Mouse (Mus musculus) G1E (cell line): ENCODE results near the gene Tex14.

ENCODE experiments used
- CTCF ChIP-seq: IDR thresholded peaks from 2 replicates; pipeline ENCODE4 v1.5.1; 2012; ENCODE audit warnings: low read depth, low read length, inconsistent platforms, mixed read lengths
- GATA1 ChIP-seq: IDR thresholded peaks from 2 replicates; pipeline ENCODE4 v1.6.1; 2012; ENCODE audit warnings: borderline replicate concordance, low read length, inconsistent platforms, mixed read lengths
- TAL1 ChIP-seq: conservative IDR thresholded peaks from 2 replicates; pipeline ENCODE4 v1.6.1; 2012; ENCODE audit warnings: low read depth, low read length, inconsistent platforms, mixed read lengths

DNA sequence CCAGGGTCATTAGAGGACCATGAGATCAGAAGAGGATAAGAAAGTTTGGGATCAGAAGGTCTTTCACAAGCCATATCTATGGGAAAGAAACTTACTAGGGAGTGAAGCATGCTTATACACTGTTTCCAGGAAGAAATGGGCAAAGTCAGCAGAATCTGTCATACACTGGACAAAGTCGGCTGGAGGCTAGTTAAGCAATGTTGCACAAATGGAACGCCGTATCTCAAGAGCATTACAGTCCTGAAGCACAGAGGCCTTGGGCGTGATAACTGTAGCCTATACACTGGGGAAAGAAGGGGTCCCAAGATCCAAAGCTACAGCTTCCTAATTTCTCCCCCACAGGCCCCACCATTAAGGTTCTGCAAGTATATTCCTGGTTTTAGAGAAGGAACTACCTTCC is 51.1 kb downstream of the Tex14 start:
- TF ChIP-seq TAL1: no peak
- no peak for TF ChIP-seq CTCF
- TF ChIP-seq GATA1: no peak
